Mouse (Mus musculus) left cerebral cortex, postnatal 25 days (tissue): ENCODE measurements at regions not wholly inside any gene's neighbourhood (a gene's known extent, or its start where the extent isn't known, plus 50 kb on each side); places are given as distances from the start of the nearest gene placed in this dataset.

Experiments used
- DNase-seq, 2 experiments: peaks; one replicate each; pipeline ENCODE4 v3.0.0; 2022; ENCODE audit warnings: low spot score in 2 of 2, mixed read lengths in 1 of 2
- intact Hi-C: fragments of 180-260 bp; cut with DNase I; formaldehyde crosslinking; loops from one replicate; pipeline ENCODE4 v1.15.1; 2025

DNA sequence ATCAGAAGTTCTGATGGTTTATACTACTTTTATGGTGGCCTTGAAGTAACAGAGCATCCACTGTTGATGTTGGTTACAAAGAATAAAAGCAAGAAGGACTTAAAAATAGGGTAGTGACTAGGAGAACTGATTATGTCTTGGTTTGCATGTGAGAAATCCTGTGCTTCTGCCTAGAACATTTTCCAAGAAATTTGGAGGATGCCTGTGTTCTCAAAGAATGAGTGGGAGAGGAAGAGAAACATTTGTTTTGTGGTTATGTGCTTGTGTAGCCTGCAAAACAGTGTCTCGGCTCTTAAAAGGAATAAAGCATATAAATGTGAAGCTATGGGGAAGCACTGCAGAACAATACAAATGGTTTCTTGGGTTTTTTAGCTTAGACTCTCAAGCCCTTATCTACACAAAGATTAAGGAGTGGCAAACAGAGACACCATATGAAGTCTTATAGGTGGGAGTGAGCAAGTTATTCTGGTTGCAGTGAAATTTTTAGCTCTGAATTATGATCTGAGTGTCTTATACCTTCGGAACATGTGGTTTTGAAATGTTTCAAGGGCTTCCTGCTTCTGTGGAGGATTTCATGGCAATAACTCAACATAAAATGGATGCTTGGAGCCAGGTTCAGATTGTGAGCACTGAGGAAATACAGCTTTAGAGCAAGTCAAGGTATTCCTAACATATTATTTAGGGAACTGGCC is 372.1 kb upstream of the Man1a start:
- DNase-seq: peak; percentile 13 to 77
- intact Hi-C loops: loop anchor here (1.0 kb wide), 2 partner anchors 67 to 107 kb away; no protein-coding TSS in a partner anchor

DNA sequence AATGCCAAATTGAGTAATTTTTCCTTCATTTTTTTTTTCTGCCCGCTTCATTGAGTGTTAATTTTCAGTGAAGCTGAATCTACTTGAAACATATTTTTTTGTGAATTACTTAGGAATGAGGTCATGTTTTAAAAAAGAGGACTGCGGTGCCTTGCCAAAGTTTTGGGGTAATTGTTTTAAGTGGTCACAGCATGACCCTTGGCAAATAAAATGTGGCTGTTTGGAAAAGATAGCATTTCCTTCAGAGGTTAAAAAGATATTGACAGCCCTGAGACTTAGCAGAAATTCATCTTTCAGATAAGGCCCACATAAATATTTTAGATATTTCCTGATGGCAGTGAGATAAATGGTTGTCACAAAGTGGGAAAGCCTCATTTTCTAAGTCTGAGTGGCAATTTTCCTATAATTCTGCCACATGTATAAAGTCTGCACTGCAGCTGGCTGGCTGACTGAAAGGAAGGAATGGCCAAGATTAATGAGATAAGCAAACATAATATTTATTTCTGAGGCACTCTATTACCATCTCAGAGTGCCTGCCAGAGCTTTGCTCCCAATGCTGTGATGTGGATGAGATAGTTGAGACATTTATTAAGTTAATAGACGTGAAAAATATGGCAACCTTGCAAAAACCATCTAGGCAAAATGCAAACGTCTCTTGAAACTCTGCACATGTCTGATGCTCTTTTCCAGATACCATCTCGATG is 327.0 kb upstream of the Man1a start:
- intact Hi-C loops: no loop called here

DNA sequence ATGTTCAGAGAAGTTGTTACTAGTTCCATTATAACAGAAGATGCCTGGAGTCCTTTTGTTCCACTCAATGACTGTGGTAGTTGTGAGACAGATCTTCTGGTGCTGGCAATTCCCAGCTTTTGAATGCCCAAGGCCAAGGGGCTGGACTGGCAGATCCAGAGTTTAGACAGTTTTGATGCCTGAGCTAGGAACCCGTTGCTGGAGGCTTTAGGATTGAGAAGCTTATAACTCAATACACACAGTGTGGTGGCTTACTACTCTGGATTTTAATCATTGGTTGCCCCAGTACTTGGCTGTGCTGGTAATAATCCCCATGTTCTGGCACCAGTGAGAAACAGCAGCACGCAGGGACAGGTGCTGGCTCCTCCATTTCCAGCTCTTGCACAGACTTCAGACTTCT is 307.3 kb upstream of the Man1a start:
- no peak for DNase-seq
- intact Hi-C loops: no loop called here

More for the DNA sequence above, 327.0 kb upstream of the Man1a start:
- DNase-seq: no peak

DNA sequence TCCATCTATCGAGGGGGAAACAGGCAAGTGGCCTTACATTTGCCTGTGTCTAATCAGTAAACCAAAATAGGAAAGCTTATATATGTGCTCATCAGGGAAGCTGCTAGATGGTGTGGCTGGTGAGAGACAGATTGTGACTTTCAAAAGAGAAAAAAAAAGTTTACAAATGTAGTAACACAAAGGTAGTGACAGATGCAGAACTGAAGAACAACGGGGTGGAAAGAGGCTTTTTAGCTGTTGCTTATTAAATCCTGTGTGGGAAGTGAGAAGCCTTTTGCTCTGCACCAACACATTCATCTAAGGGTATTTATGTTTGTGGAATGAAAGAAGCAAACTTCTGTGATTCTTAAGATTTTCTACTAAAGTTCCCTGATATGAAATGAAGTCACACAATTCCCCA is 305.1 kb upstream of the Man1a start:
- DNase-seq: peak; percentile 6 to 70
- intact Hi-C loops: loop anchor here (1.0 kb wide), 1 partner anchor 67 kb away; no protein-coding TSS in a partner anchor

DNA sequence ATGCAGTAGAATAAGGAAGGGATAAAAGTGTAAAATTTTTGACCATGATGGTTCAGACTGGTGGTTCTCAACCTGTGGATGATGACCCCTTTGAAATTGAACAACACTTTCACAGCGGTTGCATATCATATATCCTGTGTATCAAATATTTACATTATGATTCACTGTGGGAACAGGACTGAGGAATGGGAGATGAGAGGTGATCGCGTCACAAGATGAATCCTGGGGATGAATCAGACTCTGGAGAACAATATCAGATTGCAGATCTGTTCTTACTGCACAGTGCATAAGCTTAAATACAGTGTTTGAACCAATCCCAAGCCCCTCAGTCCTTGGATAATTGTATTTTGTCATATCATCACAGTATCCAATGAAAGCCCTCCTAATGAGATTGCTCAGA is 292.7 kb upstream of the Man1a start:
- DNase-seq: no peak
- intact Hi-C loops: no loop called here

DNA sequence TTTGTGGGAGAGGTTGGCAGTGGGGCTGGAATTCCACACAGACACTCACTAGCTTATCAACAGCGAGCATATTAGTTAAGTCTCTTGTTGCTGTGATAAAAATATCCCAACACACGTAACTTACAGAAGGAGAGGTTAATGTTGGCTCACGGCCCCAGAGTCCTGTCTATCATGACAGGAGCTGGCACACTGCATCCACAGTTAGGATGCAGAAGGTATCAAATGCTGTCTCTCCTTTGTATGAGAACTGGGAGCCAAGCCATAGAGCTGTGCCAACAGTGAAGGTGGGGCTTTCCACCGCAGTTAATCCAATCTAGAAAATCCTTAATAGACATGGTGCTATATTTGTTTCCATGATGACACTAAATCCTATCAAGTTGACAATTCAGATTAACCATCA is 288.9 kb upstream of the Man1a start:
- intact Hi-C loops: no loop called here
- DNase-seq: no peak

DNA sequence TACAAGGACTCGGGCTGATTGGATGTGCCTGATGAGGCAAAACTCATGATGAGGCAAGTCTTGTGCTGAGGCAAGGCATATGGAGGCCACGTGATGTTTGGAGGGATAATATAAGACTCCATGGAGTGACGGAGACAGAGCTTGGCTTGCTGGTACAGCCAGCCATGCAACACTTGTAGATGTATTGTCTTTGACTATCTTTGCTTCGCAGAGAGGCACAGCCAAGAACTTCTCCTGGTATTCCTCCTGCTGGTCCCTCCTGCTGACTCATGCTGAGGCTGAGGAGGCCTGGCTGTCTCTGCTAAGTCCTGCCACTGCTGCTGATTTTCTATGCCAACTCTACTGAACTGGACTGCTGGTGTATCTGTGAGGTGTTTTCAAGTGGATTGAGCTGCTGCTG is 260.8 kb upstream of the Man1a start:
- intact Hi-C loops: no loop called here
- DNase-seq: peak in 1 of 2 experiments; percentile 2
